Mouse (Mus musculus): ENCODE results near the gene Ppih.
A peak's percentile ranks its signal among the peaks of the same experiment; 100 is the strongest.
"Not testable (repeated sequence)": the region's sequence is repeated elsewhere in the genome, so short reads cannot be mapped to it uniquely, and the experiment has no call there.

Ppih gene

GRCm38 (mm10) chr4:119285336-119285735 is 35.0 kb downstream of the Ppih start:
- DNase-seq: no peak

GRCm38 (mm10) chr4:119284861-119285260 is 35.5 kb downstream of the Ppih start:
- DNase-seq: no peak

GRCm38 (mm10) chr4:119278784-119279183 is 41.6 kb downstream of the Ppih start:
- not testable (repeated sequence) for DNase-seq

GRCm38 (mm10) chr4:119275726-119276125 is 44.6 kb downstream of the Ppih start:
- DNase-seq: no peak

GRCm38 (mm10) chr4:119275226-119275625 is 45.1 kb downstream of the Ppih start:
- DNase-seq: peak in 1 of 2 experiments; percentile 34

- peak in 1 of 2 experiments; percentile 77 for DNase-seq
These were observed 45.7 kb downstream of the Ppih start for GRCm38 (mm10) chr4:119274627-119275026.

GRCm38 (mm10) chr4:119266606-119267005 is 53.7 kb downstream of the Ppih start:
- DNase-seq: peak in 1 of 2 experiments; percentile 13

GRCm38 (mm10) chr4:119263459-119263858 is 56.9 kb downstream of the Ppih start:
- DNase-seq: no peak

GRCm38 (mm10) chr4:119262483-119262882 is 57.9 kb downstream of the Ppih start:
- DNase-seq: peak in 1 of 2 experiments; percentile 12

GRCm38 (mm10) chr4:119261087-119261713 is 59.1 kb downstream of the Ppih start:
- peak; percentile 22 to 32 for DNase-seq

GRCm38 (mm10) chr4:119259344-119260254 is 60.7 kb downstream of the Ppih start:
- no peak for DNase-seq

GRCm38 (mm10) chr4:119257083-119257482 is 63.3 kb downstream of the Ppih start:
- no peak for DNase-seq

GRCm38 (mm10) chr4:119255351-119255750 is 65.0 kb downstream of the Ppih start, which contains the start of gene Cldn19:
Cldn19 (plus strand) TSS chr4:119255414.
- DNase-seq: no peak

GRCm38 (mm10) chr4:119254012-119254618 is 66.2 kb downstream of the Ppih start:
- no peak for DNase-seq

GRCm38 (mm10) chr4:119252025-119252808 is 68.1 kb downstream of the Ppih start:
- DNase-seq: no peak
